Mouse (Mus musculus) neutrophil, adult 83 days (primary cell): ENCODE measurements around the gene Glipr1l1. TPM values are rescaled to one million over a fixed set of nuclear protein-coding genes. Genes with fewer than 3 reads are reported as not detected.

Source experiments
- total RNA-seq, 2 experiments: library from RNA; stranded (reverse); gene quantifications; one replicate each; pipeline ENCODE4 v1.2.4; 2023

Glipr1l1 gene
- not detected for total RNA-seq

DNA sequence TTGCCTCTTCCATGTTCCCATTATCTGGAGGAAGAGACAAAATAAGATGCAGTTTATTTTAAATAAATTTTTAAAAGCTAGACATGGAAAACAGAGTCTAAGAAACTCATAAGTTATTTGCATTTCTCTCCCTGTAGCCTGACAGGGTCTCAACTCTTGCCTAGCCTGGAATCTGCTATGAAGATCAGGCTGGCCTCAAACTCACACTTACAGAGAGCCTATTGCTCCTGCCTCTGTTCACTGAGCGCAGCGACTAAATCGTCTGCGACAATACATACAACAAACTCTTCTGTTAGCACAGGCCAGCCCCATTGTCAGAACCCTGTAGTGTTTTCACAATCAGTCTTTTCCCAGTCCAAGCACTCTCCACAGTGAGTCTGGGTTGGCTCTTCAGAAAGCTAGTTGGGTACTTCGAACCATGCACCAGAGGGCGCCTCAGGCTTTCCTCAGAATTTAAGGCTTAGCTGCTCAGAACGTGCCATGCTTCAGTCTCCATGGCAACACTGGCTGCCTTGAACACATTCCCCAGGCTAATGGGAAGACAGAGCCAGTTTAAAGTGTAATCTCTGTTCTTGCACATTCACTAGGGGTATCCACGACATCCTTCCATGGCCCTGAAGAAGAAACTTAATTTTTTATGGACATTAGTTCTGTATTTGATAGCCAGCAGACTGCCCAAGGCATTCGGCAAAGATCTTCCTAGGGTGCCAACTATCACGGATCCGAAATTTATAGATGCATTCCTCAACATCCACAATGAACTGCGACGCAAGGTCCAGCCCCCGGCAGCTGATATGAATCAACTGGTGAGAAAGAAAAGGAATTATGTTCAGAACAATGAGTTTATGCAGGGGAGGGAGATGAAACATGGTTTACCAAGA lies at the start of gene Glipr1l1:
Gene Glipr1l1 (plus strand): TSS at position 488 of the 881 bp plus-strand sequence.

DNA sequence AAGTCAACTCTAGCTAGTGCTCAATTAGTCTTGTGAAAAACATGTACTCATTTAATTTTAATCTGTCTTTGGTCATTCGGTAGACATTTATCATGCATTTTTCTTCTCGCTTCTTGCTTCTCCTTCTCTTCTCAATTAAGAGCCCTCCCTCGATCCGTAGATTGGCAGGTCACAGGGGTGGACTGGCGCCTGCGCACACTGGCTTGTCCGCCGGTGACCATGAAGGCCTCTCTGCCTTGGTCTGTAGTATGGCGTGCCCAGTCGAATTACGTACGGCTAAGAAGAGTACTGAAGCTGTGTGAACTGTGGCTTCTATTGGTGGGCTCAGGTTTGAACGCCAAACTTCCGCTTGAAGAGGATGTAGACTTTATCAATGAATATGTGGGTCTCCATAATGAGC lies 23.2 kb downstream of the Glipr1l1 start, which contains the start of gene Glipr1l2:
Gene Glipr1l2 (plus strand): TSS at position 198 of the 400 bp plus-strand sequence.

Other genes starting within 250 kb of the Glipr1l1 start
- gene Krr1, start 87.5 kb upstream of the Glipr1l1 start, total RNA-seq, result 10 to 100 TPM; 23.3 to 27.5 TPM
- 100 to 1,000 TPM; 208 TPM for gene Glipr1, start 57.6 kb upstream of the Glipr1l1 start, total RNA-seq
- gene Glipr1l2, start 23.2 kb downstream of the Glipr1l1 start, total RNA-seq, result not detected
- not detected for gene Glipr1l3, start 100.1 kb downstream of the Glipr1l1 start, total RNA-seq
- not detected for gene Caps2, start 103.4 kb downstream of the Glipr1l1 start, total RNA-seq
- gene Kcnc2, start 210.9 kb downstream of the Glipr1l1 start, total RNA-seq, result not detected